Mouse (Mus musculus) frontal cortex, postnatal 10 days (tissue): Measurements from ENCODE around the gene Cabp5.
"Not testable (repeated sequence)": the region's sequence is repeated elsewhere in the genome, so short reads cannot be mapped to it uniquely, and the experiment has no call there.

Experiments used
- DNase-seq, 2 experiments: peaks; one replicate each; pipeline ENCODE4 v3.0.0; 2022; ENCODE audit warnings: low spot score in 2 of 2, mixed read lengths in 1 of 2

Cabp5 gene

GRCm38 (mm10) chr7:13397832-13398231 lies at the start of gene Cabp5:
Gene Cabp5 (plus strand): TSS chr7:13398132.
- DNase-seq, result no peak

GRCm38 (mm10) chr7:13355943-13356342 lies 42.0 kb upstream of the Cabp5 start:
- peak; percentile 12 to 27 for DNase-seq

DNA sequence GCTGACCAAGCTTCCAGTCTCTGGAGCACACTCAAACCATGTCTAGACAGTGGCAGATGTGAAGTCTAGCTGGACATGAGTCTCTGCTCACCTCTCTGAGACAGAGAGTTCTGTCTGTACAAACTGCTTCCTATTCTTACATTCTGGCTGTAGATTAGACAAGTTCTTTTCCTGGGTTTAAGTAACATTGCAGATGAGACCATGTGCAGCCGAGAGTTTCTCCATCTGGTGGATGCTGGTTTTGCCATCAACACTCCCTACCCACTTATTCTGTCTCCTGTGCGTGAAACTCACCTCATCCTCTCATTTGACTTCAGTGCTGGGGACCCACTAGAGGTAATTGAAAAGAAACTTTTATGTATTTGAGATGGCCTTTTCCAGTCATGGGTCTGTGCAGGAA lies 17.3 kb upstream of the Cabp5 start:
- DNase-seq, result no peak

- DNase-seq, result not testable (repeated sequence)
These were observed 52.6 kb downstream of the Cabp5 start, which contains the start of gene Bsph1 for GRCm38 (mm10) chr7:13450541-13450940. Gene Bsph1 (plus strand): TSS chr7:13450841.
